Mouse (Mus musculus) C2C12 (cell line): ENCODE results near the gene Smpd1. TPM values are rescaled to one million over a fixed set of nuclear protein-coding genes. Genes with fewer than 3 reads are reported as not detected.

Source experiments
- H3K27me3 ChIP-seq: one replicate; pipeline ENCODE4 v1.6.1; 2011; ENCODE audit not compliant: control insufficient read depth, insufficient read depth, insufficient read length
- H3K36me3 ChIP-seq: one replicate; pipeline ENCODE4 v1.6.1; 2011; ENCODE audit not compliant: control insufficient read depth, insufficient read depth
- H3K4me3 ChIP-seq: one replicate; pipeline ENCODE4 v1.5.1; 2011; ENCODE audit warnings: mild to moderate bottlenecking, control low read depth; ENCODE audit not compliant: poor library complexity, insufficient read depth, severe bottlenecking
- H3K79me2 ChIP-seq: one replicate; pipeline ENCODE4 v1.6.1; 2011; ENCODE audit not compliant: control insufficient read depth, insufficient read depth
- H3K79me3 ChIP-seq: one replicate; pipeline ENCODE4 v1.6.1; 2011; ENCODE audit warnings: low read depth, control low read depth
- H3ac ChIP-seq: one replicate; pipeline ENCODE3; 2011; ENCODE audit warnings: low read depth; ENCODE audit not compliant: control insufficient read depth, insufficient read length
- CEBPB ChIP-seq: IDR thresholded peaks from one replicate; pipeline ENCODE4 v1.6.1; 2011; ENCODE audit warnings: low read depth, mild to moderate bottlenecking, control low read depth, moderate library complexity
- CTCF ChIP-seq: IDR thresholded peaks from one replicate; pipeline ENCODE4 v1.5.1; 2011; ENCODE audit not compliant: control insufficient read depth, insufficient read depth, insufficient read length
- FOSL1 ChIP-seq: IDR thresholded peaks from one replicate; pipeline ENCODE4 v1.8.0; 2011; ENCODE audit warnings: mild to moderate bottlenecking, low read length; ENCODE audit not compliant: poor library complexity, insufficient read depth, severe bottlenecking
- MAX ChIP-seq: IDR thresholded peaks from one replicate; pipeline ENCODE4 v1.6.1; 2011; ENCODE audit warnings: mild to moderate bottlenecking, control low read depth
- MYOD1 ChIP-seq: IDR thresholded peaks from one replicate; pipeline ENCODE4 v1.6.1; 2011; ENCODE audit warnings: low read depth; ENCODE audit not compliant: control insufficient read depth, insufficient read length
- MYOG ChIP-seq: IDR thresholded peaks from one replicate; pipeline ENCODE4 v1.6.1; 2011; ENCODE audit not compliant: control insufficient read depth, insufficient read length; ENCODE audit errors: extremely low read depth
- USF1 ChIP-seq: IDR thresholded peaks from one replicate; pipeline ENCODE4 v1.6.1; 2011; ENCODE audit warnings: low read depth, mild to moderate bottlenecking, control low read depth, moderate library complexity
- polyA plus RNA-seq: library from polyadenylated mRNA; unstranded; fragments of >200 nt; fragmentation: generic; extraction: Trizol; gene quantifications from one replicate; pipeline ENCODE4 v1.2.1, GENCODE M21; 2012; ENCODE audit warnings: missing spikeins

Smpd1 gene
- polyA plus RNA-seq, 1 experiment = 27.9 TPM

DNA sequence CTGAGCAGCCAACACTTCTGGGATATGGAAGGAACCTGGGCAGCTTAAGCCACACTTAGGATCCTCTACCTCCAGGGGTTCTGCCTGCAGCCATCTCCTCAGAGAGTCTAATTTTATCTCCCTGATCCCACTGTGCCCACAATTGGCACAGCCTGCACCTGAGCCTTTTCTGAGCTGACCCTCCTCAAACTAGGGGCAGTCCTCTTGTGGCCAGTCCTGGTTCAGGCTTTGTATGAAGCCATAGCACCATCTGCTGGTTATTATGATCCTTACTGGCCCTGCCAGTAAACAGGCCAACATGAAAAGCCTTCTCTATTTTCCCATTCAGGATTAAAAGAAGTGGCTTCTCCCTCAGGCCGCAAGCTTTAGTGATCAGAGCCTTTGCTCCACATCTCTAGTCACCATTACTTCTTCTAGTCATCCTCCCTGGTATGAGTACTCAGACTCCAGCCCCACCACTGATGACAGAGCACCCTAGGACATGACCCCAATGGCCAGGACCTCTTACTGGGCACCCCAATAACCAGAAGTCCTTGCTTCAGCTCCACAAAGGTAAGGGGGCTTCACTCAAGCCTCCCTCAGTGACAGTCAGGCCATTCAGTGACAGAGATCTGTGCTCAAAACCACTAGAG, 26.7 kb upstream of the Smpd1 start:
- Histone ChIP-seq H3K36me3 (no peaks in the 10 kb centered on the region), H3K79me3 (no peaks in the 10 kb centered on the region), H3ac (no peak overlapping the region), H3K79me2 (no peaks in the 10 kb centered on the region), H3K27me3 (no peaks in the 10 kb centered on the region), H3K4me3 (no peak overlapping the region)
- peak; percentile 29 for TF ChIP-seq CTCF
- TF ChIP-seq MYOD1 = no peak
- no peak for TF ChIP-seq MYOG

DNA sequence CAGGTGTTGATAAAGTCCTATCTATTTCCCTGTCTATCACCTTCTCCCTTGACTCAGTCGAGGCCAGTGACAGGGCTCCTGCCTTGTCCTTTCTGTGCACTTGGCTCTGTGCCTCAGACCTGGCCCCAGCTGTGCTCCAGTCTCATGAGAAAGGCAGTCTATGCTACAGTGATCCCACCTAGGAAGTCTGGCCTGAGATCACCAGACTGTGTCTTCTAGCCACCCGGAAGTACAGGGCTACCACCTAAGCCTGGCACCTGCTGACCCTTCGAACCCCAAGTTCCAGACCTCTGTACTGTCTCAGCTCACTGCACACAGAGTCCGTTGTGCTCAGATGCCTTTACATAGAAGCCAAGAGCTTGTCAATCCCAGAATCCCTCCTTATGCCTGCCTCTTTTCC, 26.1 kb upstream of the Smpd1 start:
- no peak overlapping the region for H3ac ChIP-seq
- no peaks in the 10 kb centered on the region for H3K79me2 ChIP-seq
- no peak overlapping the region for H3K4me3 ChIP-seq
- no peaks in the 10 kb centered on the region for H3K79me3 ChIP-seq
- TF ChIP-seq MYOG (no peak), CTCF (no peak), USF1 (no peak), MYOD1 (no peak), MAX (no peak), CEBPB (no peak), FOSL1 (no peak)
- no peaks in the 10 kb centered on the region for H3K36me3 ChIP-seq
- H3K27me3 ChIP-seq = no peaks in the 10 kb centered on the region

DNA sequence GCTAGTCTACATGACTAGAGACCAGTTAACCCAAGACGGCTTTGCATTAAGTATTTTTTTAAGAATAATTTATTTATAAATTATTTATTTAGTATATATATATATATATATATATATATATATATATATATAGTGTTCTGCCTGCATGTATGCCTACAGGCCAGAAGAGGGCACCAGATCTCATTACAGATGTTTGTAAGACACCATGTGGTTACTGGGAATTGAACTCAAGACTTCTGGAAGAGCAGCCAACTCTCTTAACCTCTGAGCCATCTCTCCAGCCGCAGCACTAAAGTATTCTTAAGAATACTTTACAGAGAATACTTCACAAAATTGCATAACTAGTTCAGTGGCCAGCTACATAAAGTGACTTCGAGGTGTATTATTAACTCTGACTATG, 20.0 kb upstream of the Smpd1 start:
- Histone ChIP-seq H3K79me3 (no peaks in the 10 kb centered on the region), H3K27me3 (no peaks in the 10 kb centered on the region), H3K36me3 (no peaks in the 10 kb centered on the region), H3K79me2 (no peaks in the 10 kb centered on the region), H3ac (no peak overlapping the region), H3K4me3 (no peak overlapping the region)
- no peak for TF ChIP-seq MAX
- no peak for TF ChIP-seq CTCF
- no peak for TF ChIP-seq MYOG
- TF ChIP-seq CEBPB = no peak
- no peak for TF ChIP-seq FOSL1
- TF ChIP-seq USF1 = no peak
- TF ChIP-seq MYOD1 = no peak

DNA sequence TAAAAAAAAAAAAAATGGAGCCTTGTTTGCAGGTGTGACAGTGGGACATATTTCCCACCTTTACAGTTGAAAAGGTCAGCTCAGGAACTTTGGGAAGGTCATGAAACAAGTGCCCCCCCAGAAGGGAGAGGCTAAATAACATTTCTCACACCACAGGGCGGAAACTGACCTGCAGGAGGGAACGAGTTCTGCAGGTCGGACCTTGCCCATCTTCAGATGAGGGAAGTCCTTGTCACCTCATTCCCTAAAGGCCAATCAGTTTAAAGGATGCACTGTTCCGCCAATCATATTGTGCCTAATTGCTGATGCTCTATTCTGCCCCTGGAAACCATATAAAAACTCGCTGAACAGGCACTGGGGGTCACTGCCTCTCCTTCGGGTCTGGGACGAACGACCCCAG, 8.2 kb upstream of the Smpd1 start:
- no peaks in the 10 kb centered on the region for H3K27me3 ChIP-seq

DNA sequence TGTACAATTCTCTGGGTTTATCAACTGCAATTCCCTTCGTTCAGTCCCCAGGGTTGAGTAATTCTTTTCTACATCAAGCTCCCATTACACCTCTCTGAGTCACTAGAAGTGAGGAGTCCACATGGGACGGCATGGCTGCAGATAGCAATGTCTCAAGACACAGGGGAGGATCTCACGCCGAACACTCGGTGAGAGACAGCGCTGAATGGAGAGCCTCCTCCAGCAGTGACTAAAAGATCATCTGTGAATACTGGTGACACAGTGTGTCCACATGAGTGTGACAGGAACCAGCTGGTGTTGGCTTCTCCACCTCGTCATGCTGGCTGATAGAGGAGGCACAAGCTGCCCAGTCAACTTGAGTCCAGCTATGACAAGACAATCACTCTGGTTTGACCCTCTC, 6.2 kb upstream of the Smpd1 start:
- no peaks in the 10 kb centered on the region for H3K79me2 ChIP-seq
- H3ac ChIP-seq = no peak overlapping the region
- no peak overlapping the region for H3K4me3 ChIP-seq
- no peaks in the 10 kb centered on the region for H3K27me3 ChIP-seq
- TF ChIP-seq CEBPB = no peak
- no peak for TF ChIP-seq MYOG
- no peak for TF ChIP-seq USF1
- TF ChIP-seq CTCF = no peak
- TF ChIP-seq MAX = no peak
- no peak for TF ChIP-seq MYOD1
- no peak for TF ChIP-seq FOSL1
- H3K79me3 ChIP-seq = no peaks in the 10 kb centered on the region
- no peaks in the 10 kb centered on the region for H3K36me3 ChIP-seq

More for the DNA sequence above, 8.2 kb upstream of the Smpd1 start:
- Histone ChIP-seq H3K79me2 (no peaks in the 10 kb centered on the region), H3ac (no peak overlapping the region), H3K79me3 (no peaks in the 10 kb centered on the region), H3K4me3 (no peak overlapping the region), H3K36me3 (no peaks in the 10 kb centered on the region)
- no peak for TF ChIP-seq MAX
- TF ChIP-seq USF1 = no peak
- TF ChIP-seq CTCF = no peak
- no peak for TF ChIP-seq MYOD1
- no peak for TF ChIP-seq FOSL1
- no peak for TF ChIP-seq CEBPB

DNA sequence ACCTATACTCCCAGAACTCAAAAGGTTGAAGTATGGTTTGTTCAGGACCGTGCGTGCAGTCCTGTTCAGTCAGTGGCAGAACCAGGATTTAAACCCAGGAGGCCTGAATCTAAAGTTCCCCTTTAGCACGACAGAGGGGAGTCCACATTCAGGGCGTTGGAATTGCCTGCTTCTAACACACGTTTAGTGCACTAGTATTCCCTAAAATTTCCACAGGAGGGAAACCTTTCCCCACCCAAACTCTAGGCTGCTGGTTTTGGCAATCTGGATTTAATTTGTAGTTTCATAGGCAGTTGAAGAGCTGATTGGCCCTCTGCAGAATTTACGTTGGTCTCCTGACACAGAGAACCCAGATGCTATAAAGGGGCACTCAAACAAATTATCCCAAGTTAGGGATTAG, 5.1 kb upstream of the Smpd1 start:
- TF ChIP-seq FOSL1 (no peak), CEBPB (no peak), MYOD1 (no peak), MYOG (no peak), MAX (no peak)
- H3K4me3 ChIP-seq = no peak overlapping the region
- no peaks in the 10 kb centered on the region for H3K79me2 ChIP-seq
- H3K36me3 ChIP-seq = no peaks in the 10 kb centered on the region
- no peaks in the 10 kb centered on the region for H3K79me3 ChIP-seq
- H3ac ChIP-seq = no peak overlapping the region
- no peaks in the 10 kb centered on the region for H3K27me3 ChIP-seq
